Mouse (Mus musculus) olfactory bulb, adult 2 months (tissue): ENCODE data around the gene Zfyve28.

ENCODE experiments used
- CTCF ChIP-seq: fragments of 200-500 bp; IDR thresholded peaks from 2 replicates; pipeline ENCODE4 v1.5.1; 2012; ENCODE audit warnings: low read depth, mild to moderate bottlenecking, low read length, moderate library complexity; ENCODE audit not compliant: insufficient read depth
- POLR2A ChIP-seq: fragments of 200-500 bp; IDR thresholded peaks from 2 replicates; pipeline ENCODE4 v1.6.1; 2012; ENCODE audit warnings: mild to moderate bottlenecking, low read depth, low read length, moderate library complexity; ENCODE audit not compliant: insufficient read depth

GRCm38 (mm10) chr5:34170726-34171125, 117.5 kb downstream of the Zfyve28 start:
- TF ChIP-seq CTCF: no peak
- TF ChIP-seq POLR2A: no peak
